ENCODE assay signal across 29 mouse cellular contexts in genomic region chr2:124751832-124752231, GRCm38 (mm10).
DNase-seq lines count a peak whose midpoint lies in the region; ATAC-seq and TF ChIP-seq lines count a peak whose summit lies in the region.
"Had no signal": no experiment of that assay in that cellular context is flagged by ENCODE, and none has a peak within 500 bp of the region (broad histone marks: within the 10 kb centered on the region; RNA-seq: fewer than 3 reads in every experiment).

No protein-coding gene starts in this region.

- WGBS in spleen, adult 2 months, result 11% methylated on average over 4 of the region's 4 CpGs

- peak; percentile 85 for ATAC-seq in common myeloid progenitor, adult 5-6 weeks (replicated peaks; ENCODE audit: low read depth, poor library complexity, severe bottlenecking)
- ATAC-seq in megakaryocyte, adult 5-6 weeks (ENCODE audit: poor library complexity, severe bottlenecking), result peak; percentile 63
- ATAC-seq in megakaryocyte-erythroid progenitor cell, adult 5-6 weeks (replicated peaks; ENCODE audit: low FRiP score, low TSS enrichment, poor library complexity, severe bottlenecking), result no peak
- ATAC-seq: forebrain, embryonic 15.5 days; lung, postnatal 0 days; midbrain, embryonic 16.5 days had no signal

- no peaks in the 10 kb centered on the region for H3K27me3 ChIP-seq in spleen, adult 2 months (ENCODE audit: control insufficient read depth, insufficient read depth, low read length)
- no peaks in the 10 kb centered on the region for H3K27me3 ChIP-seq in splenic B cell, adult 2 months (ENCODE audit: control insufficient read depth, insufficient read depth, low read length, poor library complexity, severe bottlenecking)
- H3K27me3 ChIP-seq: embryonic facial prominence, embryonic 13.5 days; forebrain, embryonic 15.5 days; hindbrain, embryonic 13.5 days; limb, embryonic 15.5 days; liver, embryonic 13.5 days; neural tube, embryonic 12.5 days had no signal

- TF ChIP-seq CTCF in spleen, adult 2 months (IDR thresholded peaks at IDR 0.05; ENCODE audit: extremely low read depth, insufficient read depth, insufficient read length, insufficient replicate concordance), result no peak

- intact Hi-C loops in heart, postnatal 14 days (cut with DNase I), result no loop called here

- H3K4me1 ChIP-seq in spleen, adult 2 months (ENCODE audit: control insufficient read depth, insufficient read depth, insufficient read length), result peaks cover 7% of the 10 kb centered on the region; the same call in 1 of the 2 replicates
- H3K4me1 ChIP-seq: embryonic facial prominence, embryonic 13.5 days; forebrain, embryonic 10.5 days; hindbrain, embryonic 13.5 days; limb, embryonic 10.5 days; limb, embryonic 15.5 days; liver, embryonic 13.5 days; midbrain, embryonic 10.5 days; neural tube, embryonic 12.5 days had no signal

- no peak overlapping the region for H3K4me3 ChIP-seq in spleen, adult 2 months (ENCODE audit: extremely low read depth, insufficient read depth, insufficient read length)
- H3K4me3 ChIP-seq: embryonic facial prominence, embryonic 13.5 days; forebrain, embryonic 10.5 days; forebrain, embryonic 15.5 days; hindbrain, embryonic 13.5 days; limb, embryonic 10.5 days; limb, embryonic 15.5 days; liver, embryonic 13.5 days; midbrain, embryonic 10.5 days; myocyte; neural tube, embryonic 12.5 days had no signal

- no peak for TF ChIP-seq POLR2A in spleen, adult 2 months (IDR thresholded peaks at IDR 0.05; ENCODE audit: low read depth, low read length)

- no peak for DNase-seq in spleen, adult 2 months (ENCODE audit: low read depth in 1 of 2, low spot score in 2 of 2)
- DNase-seq in spleen, adult 12 weeks (ENCODE audit: low spot score), result no peak
- DNase-seq in splenic B cell, adult 2 months (ENCODE audit: low read depth, low spot score), result peak; percentile 54
- DNase-seq in heart, postnatal 14 days, result no peak
- no peak for DNase-seq in cerebellum, adult 9-11 months
- DNase-seq: adrenal gland, adult 2 months; adrenal gland, postnatal 36 days; cerebellum, adult 8-10 months; gastrocnemius, postnatal 36 days; kidney, adult 2 months; kidney, postnatal 10 days; layer of hippocampus, postnatal 36 days; liver, embryonic 13.5 days; lung, adult 18-20 months; lung, postnatal 4 days had no signal

- H3K27ac ChIP-seq in spleen, adult 2 months (ENCODE audit: insufficient read depth, low read length), result peak overlapping the region; percentile 57; the same call in 1 of the 2 replicates
- H3K27ac ChIP-seq: embryonic facial prominence, embryonic 13.5 days; forebrain, embryonic 10.5 days; forebrain, embryonic 15.5 days; hindbrain, embryonic 13.5 days; limb, embryonic 10.5 days; limb, embryonic 15.5 days; liver, embryonic 13.5 days; midbrain, embryonic 10.5 days; neural tube, embryonic 12.5 days had no signal

- H3K36me3 ChIP-seq in spleen, adult 2 months (ENCODE audit: control insufficient read depth, insufficient read depth, low read length), result no peaks in the 10 kb centered on the region
- no peaks in the 10 kb centered on the region for H3K36me3 ChIP-seq in splenic B cell, adult 2 months (ENCODE audit: control insufficient read depth, insufficient read depth, low read length, poor library complexity, severe bottlenecking)
- H3K36me3 ChIP-seq: embryonic facial prominence, embryonic 13.5 days; forebrain, embryonic 10.5 days; forebrain, embryonic 15.5 days; hindbrain, embryonic 13.5 days; limb, embryonic 10.5 days; limb, embryonic 15.5 days; liver, embryonic 13.5 days; midbrain, embryonic 10.5 days; neural tube, embryonic 12.5 days had no signal
